Mouse (Mus musculus): ENCODE data around the gene 1700001F09Rik.
"Not testable (repeated sequence)": the region's sequence is repeated elsewhere in the genome, so short reads cannot be mapped to it uniquely, and the experiment has no call there.

The 1700001F09Rik gene

DNA sequence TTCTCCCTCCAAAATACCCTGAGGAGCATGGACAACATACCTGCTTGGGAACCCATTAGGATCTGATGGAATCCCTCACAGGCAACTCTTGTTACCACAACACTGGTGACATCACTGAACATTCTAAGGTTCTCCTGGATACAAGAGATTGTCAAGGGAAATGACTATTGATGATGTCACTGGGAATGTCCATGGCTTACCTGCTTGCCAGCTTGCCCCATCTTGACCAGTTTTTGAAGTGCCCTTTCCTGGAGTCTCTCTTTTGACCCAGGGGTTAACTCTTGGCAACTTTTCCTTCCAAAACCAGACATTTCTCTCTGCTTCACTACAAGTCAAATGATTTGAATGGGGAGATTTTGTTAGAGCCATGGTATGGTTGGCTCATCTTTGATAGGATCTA is at the start of gene 1700001F09Rik:
TSS of gene 1700001F09Rik (minus strand) at position 101 of the 400 bp plus-strand sequence.
- not testable (repeated sequence) for DNase-seq

DNA sequence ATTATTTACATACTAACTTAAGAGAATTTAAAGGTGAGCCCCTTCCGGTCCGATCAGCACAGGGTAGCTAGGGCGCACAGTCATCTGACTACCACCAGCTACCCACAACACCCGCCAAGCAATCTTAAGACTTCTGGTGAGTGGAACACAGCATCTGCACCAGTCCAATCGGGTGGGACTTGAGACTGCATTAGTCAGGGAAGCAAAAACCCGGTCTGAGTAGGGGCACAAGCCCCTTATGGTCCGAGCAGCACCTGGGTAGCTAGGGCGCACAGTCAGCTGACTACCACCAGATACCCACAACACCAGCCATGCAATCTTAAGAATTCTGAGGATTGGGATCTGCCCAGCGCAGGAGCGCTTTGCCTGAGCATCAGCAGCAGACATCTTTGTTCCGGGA is 14.1 kb upstream of the 1700001F09Rik start:
- peak in 1 of 2 experiments; percentile 29 for DNase-seq

DNA sequence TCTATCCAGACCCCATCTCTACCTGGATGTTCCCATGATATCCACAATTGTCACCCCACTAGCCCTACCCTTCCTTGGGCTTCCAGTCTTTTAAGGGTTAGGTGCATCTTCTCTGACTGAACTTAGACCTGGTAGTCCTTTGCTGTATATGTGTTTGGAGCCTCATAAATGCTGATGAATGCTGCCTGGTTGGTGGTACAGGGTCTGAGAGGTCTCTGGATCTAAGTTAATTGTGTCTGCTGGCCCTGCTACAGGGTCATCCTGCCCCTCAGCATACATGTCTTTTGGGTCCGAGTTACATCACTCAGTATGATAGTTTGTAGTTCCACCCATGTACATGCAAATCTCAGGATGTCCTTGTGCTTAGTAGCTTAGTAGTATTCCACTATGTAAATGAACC is 11.6 kb upstream of the 1700001F09Rik start:
- DNase-seq = peak in 1 of 2 experiments; percentile 36

DNA sequence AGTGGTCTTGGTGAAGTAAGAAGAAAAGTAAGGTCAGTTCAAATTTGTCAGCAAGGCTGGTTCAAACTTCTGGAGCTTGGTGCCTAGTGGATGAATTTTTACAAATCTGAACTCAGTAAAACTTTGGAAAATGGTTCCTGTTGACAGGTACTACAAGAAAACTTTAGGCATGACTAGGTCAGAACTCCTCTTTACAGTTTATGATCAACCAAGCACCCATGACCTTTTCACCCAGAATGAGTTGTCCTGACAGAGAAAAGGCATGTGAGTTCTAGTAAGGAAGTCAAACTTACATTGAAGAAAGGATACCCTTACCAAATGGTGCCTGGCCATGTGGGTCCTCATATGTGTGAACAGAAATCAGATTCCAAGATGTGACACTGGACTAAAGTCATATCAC is 9.9 kb upstream of the 1700001F09Rik start:
- DNase-seq = peak in 1 of 2 experiments; percentile 8

DNA sequence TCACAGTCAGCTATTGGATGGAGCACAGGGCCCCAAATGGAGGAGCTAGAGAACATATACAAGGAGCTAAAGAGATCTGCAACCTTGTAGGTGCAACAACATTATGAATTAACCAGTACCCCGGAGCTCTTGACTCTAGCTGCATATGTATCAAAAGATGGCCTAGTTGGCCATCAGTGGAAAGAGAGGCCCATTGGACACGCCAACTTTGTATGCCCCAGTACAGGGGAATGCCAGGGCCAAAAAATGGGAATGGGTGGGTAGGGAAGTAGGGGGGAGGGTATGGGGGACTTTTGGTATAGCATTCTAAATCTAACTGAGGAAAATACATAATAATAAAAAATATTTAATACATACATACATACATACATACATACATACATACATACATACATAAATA is 5.3 kb upstream of the 1700001F09Rik start:
- DNase-seq = peak in 1 of 2 experiments; percentile 34

DNA sequence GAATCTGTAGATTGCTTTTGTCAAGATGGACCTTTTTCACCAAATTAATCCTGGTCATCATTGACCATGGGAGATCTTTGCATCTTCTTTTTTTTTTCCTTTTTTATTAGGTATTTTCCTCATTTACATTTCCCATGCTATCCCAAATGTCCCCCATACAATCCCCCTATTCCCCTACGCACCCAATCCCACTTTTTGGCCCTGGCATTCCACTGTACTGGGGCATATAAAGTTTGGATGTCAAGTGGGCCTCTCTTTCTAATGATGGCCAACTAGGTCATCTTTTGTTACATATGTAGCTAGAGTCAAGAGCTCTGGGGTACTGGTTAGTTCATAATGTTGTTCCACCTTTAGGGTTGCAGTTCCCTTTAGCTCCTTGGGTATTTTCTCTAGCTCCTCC is 10.0 kb downstream of the 1700001F09Rik start:
- not testable (repeated sequence) for DNase-seq

DNA sequence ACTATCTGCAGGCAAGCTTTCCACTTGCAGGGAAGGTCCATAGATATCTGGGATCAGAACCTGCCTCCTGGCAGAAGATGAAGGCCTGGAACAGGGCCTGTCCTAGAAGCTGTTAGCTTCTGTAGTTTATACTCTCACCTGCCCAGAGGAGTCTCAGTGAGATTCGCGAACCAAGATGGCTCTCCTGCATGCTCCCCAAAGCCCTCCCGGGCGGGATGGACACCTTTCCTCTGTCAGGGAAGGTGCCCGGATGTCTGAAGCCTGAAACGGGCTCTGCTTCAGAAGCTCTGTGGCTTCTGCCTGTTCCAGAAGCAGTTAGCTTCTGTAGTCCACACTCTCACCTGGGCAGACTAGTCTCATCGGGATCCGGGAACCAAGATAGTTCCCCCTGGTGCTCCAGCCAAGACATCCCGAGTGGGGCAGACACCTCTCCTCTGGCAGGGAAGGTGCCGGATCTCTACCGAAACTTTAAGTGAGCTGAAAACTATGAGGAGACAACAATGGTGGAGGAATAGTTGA is 16.2 kb downstream of the 1700001F09Rik start:
- DNase-seq = peak in 1 of 2 experiments; percentile 30

DNA sequence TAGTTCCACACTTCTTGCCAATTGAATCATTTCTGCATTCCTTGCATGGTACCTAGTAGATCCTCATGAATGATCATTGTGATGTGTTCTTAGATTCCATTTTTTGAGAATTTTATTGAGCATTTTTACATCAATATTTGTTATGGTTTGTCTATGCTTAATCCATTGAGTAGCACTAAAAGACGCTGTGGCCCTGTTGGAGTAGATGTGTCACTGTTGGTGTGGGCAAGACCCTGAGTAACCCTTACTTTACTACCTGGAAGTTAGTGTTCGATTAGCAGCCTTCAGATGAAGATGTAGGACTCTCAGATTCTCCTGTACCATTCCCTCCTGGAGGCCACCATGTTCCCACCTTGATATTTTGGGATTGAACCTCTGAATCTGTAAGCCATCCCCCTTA is 19.0 kb downstream of the 1700001F09Rik start:
- DNase-seq = peak; percentile 7 to 34

DNA sequence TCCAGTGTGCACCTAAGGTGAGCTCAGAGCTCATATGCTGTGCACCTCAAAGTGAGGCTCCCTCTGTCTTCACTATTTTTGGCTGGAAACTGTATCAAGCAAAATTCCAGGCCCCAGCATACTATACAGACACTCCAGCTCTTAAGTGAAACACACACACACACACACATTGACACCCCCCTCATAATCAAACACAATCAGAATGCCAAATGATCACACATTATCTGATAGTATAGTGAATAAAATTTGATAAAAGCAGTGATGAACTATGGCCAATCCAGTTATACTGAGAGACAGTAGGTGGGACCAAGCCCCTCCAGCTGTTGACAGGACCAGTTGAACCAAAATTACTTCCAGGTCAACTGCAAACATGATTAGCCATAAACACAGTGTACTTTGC is 28.1 kb downstream of the 1700001F09Rik start:
- not testable (repeated sequence) for DNase-seq

DNA sequence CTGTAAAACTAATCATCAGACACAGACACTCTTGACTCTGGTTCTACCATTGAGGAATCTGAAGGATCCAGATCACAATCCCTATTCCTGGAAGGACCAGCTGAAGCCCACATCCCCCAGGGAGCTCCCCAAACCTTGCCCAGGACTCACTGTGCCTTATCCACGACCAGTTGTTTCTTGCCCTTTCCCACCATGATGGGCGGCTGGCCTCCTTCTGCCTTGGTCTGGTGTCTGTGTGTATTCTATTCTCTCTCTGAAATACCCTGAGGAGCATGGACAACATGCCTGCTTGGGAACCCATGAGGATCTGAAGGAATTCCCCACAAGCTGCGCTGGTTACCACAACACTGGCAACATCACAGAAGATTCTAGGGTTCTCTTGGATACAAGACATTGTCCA is 54.1 kb downstream of the 1700001F09Rik start, which contains the start of gene Gm8127:
TSS of gene Gm8127 (minus strand) at position 330 of the 400 bp plus-strand sequence.
- not testable (repeated sequence) for DNase-seq
